Mouse (Mus musculus) T-helper 1 cell (primary cell): ENCODE results near the gene Ap1m2.
"Not testable (repeated sequence)": the region's sequence is repeated elsewhere in the genome, so short reads cannot be mapped to it uniquely, and the experiment has no call there.

Source experiments
- in situ Hi-C: fragments of 300-600 bp; cut with MboI, MseI; formaldehyde crosslinking; loops from one replicate; pipeline ENCODE4 v1.15.1; 2025; ENCODE audit warnings: high pct_unique_total_duplicates

The Ap1m2 gene

DNA sequence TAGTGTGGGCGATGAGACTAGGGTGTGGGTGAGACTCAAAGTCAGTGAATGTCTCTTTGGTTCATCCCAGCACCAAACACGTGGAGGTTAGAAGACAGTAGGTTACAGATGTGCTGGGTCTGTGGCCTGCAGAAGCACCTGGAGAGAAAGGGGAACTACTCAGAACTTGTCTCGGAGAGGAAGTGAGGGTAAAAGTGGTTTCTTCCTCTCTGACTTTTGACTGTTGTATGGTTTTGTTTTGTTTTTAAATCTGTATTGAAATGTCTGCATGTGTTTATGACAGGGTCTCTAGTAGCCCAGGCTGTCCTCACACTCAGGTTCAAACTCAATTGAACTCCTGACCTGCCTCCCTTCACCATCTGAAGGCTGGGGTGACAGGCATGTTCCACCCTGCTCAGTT is 15.9 kb upstream of the Ap1m2 start:
- in situ Hi-C loops, result no loop called here

GRCm38 (mm10) chr9:21327569-21327968 is 15.4 kb upstream of the Ap1m2 start:
- in situ Hi-C loops, result no loop called here

GRCm38 (mm10) chr9:21324269-21324668 is 12.1 kb upstream of the Ap1m2 start:
- in situ Hi-C loops, result no loop called here

GRCm38 (mm10) chr9:21322917-21323297 is 10.8 kb upstream of the Ap1m2 start:
- in situ Hi-C loops, result not testable (repeated sequence)

GRCm38 (mm10) chr9:21322211-21322916 is 10.2 kb upstream of the Ap1m2 start:
- in situ Hi-C loops, result no loop called here

DNA sequence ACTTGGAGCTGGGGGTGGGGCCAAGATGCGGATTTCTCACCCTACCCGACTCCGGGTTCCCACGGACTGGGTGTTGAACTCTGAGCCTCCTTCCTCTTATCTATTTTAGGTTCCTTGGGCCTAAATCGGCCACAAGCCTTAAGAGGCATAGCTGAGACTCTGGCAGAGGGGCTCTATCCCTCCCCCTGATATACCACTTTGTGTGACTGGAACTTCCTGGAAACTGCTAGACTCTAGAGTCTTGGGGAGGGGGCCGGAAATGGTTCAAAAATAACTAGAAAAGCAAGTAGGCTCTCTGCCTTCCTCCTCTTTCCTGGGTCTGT is 9.3 kb upstream of the Ap1m2 start:
- in situ Hi-C loops, result no loop called here

- in situ Hi-C loops, result no loop called here
Observed at GRCm38 (mm10) chr9:21320619-21321512, 8.7 kb upstream of the Ap1m2 start, which contains the start of gene Slc44a2. TSS of gene Slc44a2 (plus strand) at chr9:21320698.

- in situ Hi-C loops, result no loop called here
Observed at GRCm38 (mm10) chr9:21320280-21320618, 8.1 kb upstream of the Ap1m2 start.

- in situ Hi-C loops, result no loop called here
Observed at GRCm38 (mm10) chr9:21319503-21319902, 7.4 kb upstream of the Ap1m2 start.

DNA sequence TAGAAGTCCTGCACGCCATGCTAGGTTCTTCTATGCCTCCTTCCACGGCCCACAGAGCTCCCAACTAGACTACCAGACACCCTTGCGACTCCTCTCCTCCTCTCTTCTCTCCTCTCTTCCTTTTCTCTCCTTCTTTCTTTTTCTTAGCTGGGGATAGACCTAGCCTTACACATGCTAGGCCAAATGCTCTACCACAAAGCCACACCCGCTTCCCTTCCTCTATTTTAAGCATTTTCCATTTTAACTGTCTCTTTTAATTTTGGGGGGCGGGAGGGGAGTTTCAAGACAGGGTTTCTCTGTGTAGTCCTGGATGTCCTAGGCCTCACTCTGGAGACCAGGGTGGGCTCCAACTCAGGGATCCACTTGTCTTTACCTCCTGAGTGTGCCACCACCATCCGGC is 6.7 kb upstream of the Ap1m2 start:
- in situ Hi-C loops, result no loop called here

GRCm38 (mm10) chr9:21316696-21317095 is 4.6 kb upstream of the Ap1m2 start:
- in situ Hi-C loops, result no loop called here

DNA sequence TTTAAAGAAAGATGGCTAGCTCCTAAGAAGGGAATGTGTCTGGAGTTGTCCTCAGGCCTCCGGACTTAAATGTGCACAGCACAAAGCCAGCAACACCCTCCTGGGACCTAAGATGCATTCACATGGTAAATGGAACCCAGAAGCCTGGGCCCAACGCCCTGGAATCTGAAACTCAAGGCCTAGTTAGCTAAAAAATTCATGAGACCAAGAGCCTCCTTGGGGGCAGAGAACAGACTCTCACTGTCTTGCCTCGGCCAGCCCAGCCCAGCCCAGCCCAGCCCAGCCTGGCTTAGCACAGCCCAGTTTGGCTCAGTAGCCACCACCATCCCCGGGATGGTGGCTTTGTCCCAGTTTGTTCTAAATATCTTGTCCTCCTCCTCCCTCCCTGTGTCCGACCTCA is 3.3 kb upstream of the Ap1m2 start:
- in situ Hi-C loops, result no loop called here

GRCm38 (mm10) chr9:21314367-21315140 is 2.4 kb upstream of the Ap1m2 start:
- in situ Hi-C loops, result no loop called here

DNA sequence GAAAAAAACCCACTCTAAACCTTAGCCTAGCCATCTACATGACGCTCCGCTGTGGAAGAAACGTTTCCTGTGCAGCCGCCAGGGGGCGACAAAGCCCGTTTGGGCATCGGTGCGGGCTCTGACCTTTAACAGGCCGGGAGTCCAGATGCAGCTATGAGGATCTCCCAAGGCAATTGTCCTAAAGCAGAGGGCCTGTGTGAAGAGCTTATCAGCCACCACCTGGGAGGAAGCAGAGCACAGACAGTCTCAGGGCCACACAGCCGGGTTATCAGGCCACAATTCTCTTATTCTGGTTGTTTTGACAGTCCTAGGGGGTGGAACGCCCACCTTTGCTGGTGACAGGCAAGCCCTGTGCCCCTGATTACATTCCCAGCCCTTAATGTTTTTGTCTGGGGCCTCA is 1.3 kb upstream of the Ap1m2 start:
- in situ Hi-C loops, result no loop called here

DNA sequence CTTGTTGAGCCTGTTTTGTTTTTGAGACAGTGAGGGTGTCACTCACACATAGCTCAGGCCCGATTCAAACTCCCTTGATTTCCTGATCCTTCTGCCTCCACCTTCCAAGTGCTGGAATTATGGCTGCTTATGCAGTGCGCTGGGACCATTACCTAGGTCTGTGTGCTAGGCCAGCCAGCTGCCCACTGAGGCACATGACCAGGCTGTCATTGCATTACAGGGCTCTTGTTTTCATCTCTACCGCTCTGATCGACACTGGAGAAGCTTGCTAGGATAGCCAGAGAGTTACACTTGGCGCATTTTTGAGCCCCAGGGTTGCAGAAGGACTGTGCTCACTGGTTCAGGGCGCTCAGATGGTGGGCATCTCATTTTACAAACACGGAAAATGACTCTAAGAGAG is 442 bp downstream of the Ap1m2 start:
- in situ Hi-C loops, result no loop called here

DNA sequence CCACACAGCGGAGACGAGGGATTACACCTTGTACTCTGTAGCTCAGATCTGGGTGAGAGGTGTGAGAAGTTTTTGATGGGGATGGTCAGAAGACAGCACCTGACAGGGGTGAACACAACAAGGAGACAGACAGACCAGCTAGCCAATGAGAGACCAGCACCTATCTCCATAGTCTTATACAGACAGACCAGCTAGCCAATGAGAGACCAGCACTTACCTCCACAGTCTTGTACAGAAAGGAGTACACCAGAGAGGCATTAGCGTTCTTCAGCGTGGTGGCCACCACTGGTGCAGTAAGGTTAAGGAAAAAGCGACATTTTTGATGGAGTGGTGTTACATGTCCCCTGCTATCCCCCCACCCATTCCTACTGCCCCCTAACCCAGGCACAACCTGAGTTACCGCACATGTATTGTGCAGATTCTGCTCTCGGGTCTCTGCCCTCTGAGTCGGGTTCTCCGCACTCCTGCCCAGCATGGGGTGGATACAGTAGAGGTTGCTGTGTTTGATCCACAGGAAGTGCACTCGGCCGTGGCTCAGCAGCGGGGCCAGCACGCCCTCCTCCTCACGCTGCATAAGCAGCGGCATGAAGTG is 2.9 kb downstream of the Ap1m2 start:
- in situ Hi-C loops, result no loop called here

DNA sequence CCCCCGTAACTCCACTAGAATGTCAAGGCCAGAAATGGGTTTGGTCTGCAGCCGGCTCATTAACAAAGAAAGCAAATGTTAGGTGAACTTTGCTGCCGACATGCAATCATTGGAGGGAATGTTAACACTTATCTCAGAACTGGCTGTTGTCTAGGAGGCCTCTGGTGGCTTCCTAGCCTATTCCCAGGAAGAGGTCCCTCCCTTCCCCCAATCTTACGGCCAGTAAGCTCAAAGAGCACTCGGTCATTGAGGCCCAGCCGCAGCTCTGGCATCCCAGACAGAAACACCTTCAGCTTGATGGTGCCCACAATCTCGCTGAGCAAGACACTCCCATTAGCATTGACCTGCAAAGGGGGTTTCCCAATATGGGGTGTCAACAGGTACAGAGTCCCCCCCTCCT is 7.1 kb downstream of the Ap1m2 start:
- in situ Hi-C loops, result no loop called here

GRCm38 (mm10) chr9:21299014-21299413 is 13.1 kb downstream of the Ap1m2 start:
- in situ Hi-C loops, result no loop called here

GRCm38 (mm10) chr9:21292271-21292670 is 19.9 kb downstream of the Ap1m2 start:
- in situ Hi-C loops, result no loop called here

GRCm38 (mm10) chr9:21291868-21292267 is 20.3 kb downstream of the Ap1m2 start:
- in situ Hi-C loops, result not testable (repeated sequence)

DNA sequence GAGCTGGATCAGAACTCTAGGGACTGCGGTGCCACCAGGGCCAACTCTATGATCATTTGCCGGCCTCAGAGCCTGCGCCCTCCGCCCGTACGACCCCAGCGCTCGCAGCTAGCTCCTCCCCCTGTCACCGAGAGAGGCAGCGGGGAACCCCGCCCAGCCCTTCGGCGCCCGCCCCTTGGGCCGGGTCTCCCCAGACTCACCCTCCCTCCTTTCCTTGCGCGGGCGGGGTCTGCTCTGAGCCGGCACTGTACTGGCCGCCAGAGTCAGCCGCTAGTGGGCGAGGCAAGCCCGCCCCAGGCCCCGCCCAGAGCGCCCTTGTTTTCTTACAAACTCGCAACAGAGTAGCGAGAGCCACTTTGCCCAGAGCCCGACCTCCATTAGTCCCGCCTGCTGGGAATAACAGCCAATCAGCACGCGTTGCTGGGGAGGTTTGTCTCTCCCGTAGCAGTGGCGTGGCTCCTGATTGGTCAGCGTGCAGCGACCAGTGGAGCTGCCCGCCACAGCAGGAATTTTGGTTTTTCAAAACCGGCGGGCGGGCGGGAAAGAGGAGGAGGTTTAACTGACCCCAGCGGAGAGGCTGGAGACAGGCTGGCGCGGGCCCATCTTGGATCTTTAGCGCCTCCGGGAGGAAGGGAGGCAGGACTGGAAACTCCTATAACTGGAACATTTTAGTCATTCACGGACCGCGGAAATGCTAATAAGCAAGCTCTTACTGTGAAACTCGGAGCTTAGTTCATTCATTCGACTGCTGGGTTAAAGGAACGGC is 20.9 kb downstream of the Ap1m2 start, which contains the start of gene Cdkn2d:
Gene Cdkn2d (minus strand): TSS at position 386 of the 766 bp plus-strand sequence.
- in situ Hi-C loops, result no loop called here
